Mouse (Mus musculus) liver (tissue): Measurements from ENCODE around the gene Dnase1l3.

ENCODE experiments used
- DNase-seq: peaks from one replicate; pipeline ENCODE4 v3.0.0-alpha.2; 2020; ENCODE audit warnings: mixed read lengths

The Dnase1l3 gene

DNA sequence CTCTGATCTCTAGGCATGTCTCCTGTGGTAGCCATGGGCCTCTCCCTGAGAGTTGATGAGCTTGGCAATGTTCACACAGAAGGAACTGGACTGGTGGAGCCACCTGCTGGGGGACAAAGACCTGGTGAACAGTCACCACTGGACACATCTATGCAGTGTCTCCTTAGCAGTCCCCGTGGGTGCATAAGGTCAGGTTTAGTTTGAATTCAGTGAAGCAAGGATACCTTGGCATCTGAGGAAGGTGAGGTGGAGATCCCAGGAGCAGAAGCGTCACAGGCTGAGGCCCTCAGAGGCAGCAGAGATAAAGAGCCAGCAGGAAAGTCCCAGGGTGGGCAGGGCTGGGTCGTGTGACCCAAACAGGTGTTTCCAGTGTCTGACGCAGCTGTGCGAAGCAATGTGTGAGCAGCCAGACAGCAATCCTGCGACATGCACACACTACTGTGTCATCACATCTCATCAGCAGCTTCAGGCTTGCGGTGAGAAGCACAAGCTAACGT is at the start of gene Dnase1l3:
Dnase1l3 (minus strand) TSS at position 303 of the 497 bp plus-strand sequence.
- peak; percentile 44 for DNase-seq

DNA sequence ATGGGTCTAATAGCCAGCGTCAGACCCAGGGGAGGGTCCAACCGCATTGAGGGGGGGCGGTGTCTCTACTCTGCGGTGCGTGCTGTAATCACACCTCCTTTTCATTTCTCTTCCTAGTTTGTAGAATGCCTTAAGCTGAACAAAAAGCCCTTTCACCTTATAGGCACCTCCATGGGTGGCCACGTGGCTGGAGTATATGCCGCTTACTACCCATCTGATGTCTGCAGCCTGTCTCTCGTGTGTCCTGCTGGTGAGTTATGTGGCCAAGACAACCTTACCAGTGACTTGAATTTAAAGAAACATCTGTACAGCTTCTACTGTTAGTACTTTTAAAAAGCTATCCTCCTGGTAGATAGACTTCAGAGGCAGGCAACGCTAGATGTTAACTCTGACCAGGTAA is 48.2 kb upstream of the Dnase1l3 start:
- no peak for DNase-seq

DNA sequence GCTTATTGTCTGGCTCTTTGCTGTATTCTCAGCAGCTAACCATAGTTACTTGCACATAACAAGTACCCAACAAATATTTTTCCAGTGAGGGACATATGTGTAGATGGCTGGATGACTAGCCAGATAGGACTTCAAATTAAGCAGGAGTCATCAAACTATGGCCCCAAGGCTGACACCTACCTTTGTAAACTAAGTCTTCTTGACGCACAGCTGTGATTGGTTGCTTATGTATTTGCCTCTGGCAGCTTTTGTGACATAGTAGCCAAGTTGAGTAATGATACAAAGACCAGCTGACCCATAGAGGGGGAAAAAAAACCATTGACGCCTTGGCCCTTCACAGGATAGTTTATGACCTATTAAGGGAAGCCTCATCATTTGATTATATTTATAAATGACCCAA is 47.7 kb upstream of the Dnase1l3 start:
- no peak for DNase-seq

DNA sequence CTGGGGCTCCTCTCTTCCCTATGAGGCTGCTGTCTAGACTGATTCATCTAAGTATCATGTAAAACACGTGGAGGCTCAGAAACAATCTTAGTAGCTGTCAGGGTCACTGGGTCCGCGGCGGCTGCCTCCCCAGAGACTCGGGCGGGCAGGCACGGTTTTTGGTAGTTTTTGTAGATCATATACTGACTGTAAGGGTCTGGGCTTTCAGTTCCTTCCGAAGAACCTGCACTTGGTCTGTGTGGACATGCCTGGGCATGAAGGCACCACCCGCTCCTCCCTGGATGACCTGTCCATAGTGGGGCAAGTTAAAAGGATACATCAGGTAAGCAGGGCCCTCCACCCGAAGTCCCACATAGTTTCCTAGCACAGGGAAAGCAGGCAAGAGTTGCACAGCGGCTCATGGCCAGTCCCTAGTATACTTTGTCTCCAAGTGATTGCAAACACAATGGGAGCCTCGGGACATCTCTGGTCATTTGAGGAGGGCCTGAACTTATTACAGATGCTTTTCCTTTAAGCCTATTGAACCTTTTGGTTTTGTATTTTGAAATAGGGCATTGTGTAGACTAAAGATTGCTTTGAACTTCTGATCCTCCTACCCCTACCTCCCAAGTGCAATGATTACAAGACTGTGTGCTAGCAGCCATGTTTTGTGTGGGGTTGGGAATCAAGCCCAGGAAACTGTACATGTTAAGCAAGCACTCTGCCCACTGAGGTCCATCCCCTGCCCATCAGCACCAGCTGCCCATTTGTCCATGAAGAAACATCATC is 46.7 kb upstream of the Dnase1l3 start:
- DNase-seq = no peak

DNA sequence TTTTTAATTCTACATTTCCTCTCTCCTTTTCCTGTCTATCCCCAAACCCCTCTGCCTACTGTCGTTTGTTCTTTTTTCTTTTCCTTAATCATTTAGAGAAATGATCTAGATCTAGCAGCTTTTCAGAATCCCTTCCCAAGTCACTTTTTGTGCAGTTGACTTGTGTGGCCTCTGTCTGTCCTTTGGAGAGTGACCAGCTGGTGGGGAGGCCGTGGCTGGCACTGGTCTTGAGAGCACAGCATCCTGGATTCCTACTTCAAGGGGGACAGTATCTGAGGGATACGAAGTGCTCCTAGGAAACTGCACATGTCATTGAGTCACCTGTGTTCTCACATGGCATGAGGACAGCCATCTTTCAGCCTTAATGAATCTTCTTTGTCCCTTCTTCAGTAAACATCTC is 45.8 kb upstream of the Dnase1l3 start:
- no peak for DNase-seq

DNA sequence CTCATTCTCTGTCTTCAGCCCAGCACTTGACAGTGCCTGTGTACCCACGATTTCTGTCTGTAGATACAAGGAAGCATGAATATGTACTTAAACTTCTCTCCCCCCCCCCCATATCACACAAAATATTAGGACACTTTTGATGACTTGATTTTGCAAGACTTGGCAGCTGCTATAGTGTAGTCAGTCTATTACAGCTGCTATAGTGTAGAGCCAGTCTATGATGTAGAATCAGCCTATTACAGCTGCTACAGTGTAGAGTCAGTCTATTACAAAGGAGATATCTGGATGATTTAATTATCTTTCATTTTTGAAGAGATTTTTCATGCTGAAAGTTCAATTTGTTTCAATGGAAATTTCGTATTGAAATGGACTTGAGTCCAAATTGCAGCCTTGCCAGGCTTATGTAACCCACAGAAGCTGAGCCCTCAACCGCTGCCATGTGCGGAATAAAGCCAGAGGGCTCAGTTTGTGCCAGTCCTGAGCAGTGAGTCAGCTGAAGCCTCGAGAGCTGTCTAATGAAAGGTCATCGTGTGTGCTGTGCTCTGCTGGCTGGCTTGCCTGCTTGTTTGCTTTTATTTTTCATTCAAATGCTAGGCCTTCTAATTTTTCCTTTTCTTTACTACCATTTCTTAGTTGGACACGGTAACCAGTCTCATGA is 44.5 kb upstream of the Dnase1l3 start:
- no peak for DNase-seq

DNA sequence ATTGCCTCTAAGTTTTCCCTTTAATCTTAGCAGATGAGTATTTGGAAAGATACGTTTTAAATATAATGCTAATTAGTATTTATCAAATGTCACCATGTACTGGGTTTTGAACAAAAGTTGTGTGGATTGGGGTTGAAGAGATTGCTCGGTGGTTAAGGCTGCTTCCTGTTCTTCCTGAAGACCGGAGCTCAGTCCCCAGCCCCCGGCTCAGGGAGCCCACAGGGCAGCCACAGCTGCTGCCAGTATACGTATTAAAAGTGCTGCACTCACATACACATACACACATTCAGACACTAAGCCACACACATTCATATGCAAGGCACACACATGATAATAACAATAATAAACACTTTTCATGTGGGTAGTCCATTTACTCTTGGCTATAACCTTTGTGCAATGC is 43.8 kb upstream of the Dnase1l3 start:
- no peak for DNase-seq

DNA sequence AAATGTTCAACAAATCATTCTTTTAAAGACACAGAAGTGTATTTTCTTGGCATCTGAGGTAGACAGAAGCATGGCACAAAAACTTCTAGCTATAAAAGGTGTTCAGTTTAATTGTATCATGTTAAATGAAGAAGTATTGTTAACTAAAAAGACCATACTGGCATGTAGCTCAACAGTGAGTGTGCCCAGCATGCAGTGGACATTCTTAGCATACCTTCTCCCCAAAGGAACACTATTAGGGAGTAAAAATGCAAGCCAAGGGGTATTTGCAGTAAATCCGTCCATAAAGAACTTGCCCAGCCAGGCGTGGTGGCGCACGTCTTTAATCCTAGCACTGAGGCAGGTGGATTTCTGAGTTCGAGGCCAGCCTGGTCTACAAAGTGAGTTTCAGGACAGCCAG is 42.0 kb upstream of the Dnase1l3 start:
- DNase-seq = no peak

DNA sequence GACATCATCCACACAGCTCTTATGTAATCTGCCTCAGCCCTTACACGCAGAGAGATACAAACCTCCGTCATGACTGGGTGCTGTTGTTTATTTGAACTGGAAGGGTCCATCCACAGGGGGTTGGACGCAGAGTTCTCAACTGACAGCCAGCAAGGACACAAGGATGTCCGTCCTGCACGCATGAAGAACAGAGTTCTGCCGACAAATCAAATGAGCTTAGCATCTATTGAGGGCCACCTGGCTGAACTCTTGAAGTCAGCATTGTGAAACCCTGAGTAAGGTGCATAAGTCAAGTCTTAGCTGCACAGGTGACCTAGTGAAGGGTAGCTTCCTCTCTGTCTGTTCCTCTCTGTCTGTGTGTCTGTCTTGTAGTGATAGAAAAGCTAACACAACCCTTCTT is 41.6 kb upstream of the Dnase1l3 start:
- DNase-seq = no peak

DNA sequence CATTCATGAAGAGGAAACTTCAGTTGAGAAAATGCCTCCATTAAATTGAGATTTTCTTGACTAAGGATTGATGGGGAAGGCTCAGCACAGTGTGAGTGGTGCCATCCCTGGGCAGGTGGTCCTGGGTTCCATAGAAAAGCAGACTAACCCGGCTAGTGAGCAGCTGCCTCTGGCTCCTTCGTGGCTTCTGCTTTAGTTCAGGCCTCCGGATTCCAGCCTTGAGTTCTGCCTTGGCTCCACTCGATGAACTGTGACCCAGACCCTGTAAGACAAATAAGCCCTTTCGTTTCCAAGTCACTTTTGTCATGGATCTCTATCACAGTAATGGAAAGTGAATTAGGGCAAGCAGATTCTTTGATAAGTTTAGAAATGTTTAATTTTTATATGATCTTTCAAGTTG is 40.2 kb upstream of the Dnase1l3 start:
- DNase-seq = no peak

DNA sequence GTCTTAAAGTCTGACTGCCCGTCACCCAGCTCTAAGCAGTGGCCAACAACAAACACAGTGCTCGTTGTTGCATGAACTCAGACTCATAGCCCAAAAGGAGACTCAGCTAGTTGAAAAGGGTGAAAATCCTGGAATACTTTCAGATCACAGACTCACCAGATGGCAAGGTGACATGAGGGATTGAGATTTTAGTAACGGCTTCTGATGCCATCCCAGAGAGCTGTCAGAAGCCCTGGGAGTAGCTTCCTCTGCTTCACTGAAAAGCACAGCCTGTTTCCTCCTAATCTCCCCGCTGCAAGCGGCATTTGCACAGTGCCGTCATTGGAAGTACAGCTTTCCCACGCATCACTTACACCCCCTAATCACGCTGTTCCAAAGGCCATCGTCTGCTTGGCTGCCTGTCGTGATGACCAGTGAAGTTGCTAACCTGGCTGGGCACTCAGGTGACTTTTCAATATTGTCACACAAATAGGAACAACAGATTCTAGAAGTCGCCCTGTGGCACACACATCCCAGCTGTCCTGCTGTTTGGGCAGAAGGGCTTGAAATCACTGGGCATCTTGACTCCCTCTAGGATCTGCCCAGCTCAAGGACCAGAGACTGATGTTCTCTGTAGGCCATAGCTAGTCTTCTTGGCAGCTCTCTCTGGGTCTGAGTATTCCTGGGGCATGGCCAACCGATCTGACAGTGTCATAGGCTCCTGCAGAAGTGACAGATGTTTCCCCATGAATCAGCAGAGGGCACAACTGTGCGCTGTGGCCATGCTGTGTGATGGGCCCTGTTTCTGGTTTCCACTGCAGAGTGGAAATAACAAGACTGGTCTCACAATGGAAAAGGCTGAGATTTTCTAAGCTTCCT is 37.9 kb upstream of the Dnase1l3 start:
- no peak for DNase-seq

DNA sequence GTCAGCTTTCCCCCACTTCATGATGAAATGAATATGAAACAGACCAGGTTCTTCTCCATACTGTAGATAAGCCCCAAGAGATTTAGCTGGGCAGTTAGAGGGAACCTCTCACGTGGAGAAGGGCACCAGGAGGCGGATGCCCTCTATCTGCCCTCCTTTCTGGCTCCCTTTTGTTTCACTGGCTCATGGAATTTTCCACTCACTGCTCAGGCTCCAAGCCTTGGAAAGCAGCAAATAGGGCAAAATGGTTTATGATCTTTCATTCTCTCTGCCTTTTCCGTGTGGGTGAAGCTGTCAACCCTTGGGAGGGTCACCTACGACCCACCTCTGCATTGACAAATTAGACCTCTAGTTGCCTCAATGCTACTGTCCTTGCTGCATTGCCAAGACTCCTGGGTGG is 36.2 kb upstream of the Dnase1l3 start:
- DNase-seq = no peak

DNA sequence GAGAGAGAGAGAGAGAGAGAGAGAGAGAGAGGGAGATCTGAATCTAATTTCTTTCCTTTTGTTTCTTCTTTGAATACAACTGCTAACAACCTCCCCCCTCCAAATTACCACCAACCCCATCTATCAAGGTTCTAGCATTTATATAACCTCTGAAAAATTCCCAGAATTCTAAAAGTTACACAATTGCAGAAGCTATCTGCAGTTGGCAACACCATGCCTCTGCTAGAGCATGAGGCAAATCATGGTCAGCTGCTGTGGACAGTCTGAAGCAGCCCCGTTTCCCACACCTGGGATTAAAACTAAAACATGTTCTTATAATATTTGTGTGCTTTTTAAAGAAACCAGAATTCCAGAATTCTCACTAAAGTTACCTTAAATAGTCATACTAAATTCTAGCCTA is 35.4 kb upstream of the Dnase1l3 start:
- no peak for DNase-seq

DNA sequence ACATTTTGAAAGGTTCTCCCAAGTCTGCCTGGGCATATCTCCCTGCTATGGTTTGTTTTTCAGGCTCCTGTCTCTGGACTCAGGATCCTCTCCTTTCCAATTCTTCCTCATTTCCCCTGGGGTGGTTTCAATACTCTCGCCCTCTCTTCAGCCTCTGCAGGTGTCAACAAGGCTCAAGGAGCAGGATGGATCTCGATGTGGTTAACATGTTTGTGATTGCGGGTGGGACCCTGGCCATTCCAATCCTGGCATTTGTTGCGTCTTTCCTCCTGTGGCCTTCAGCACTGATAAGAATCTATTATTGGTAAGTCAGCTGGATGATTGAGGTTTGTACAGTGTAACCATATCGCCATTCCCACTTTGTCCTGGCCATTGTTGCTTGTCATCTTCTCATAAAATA is 33.7 kb upstream of the Dnase1l3 start:
- no peak for DNase-seq

DNA sequence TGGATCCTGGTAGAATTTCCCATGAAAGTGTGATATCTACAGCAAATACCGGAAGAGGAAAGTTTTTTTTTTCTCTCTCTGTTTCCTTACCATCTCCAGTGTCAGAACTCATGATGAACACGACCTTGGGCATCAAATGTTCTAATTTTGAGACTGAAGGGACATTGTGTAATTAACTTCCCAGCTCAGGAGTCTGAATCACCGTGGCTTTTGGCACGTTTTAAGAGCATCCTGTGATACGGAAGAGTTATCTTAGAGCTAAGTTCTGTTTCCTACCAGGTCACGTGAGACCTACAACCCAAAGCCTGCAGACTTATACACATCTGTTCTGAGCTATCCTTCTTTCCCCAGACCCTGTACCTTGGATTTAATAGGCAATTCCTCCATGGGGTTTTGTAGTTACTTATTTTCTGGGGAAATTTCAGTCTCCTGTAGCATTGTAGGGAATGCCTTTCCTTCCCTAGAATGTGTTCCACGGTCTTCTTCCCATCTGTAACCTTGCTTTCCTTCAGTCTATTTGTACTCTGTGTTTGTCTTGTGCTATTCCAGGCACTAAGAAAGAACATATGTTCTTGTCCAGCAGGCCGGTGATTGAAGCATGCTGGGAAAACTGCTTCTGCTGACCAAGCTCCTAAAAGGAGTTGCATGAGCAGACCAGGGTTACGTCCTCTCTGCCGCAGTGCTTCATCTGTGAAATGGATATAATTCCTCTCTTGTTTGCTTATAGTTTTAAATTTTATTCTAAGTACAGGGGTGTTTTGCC is 32.6 kb upstream of the Dnase1l3 start:
- no peak for DNase-seq

DNA sequence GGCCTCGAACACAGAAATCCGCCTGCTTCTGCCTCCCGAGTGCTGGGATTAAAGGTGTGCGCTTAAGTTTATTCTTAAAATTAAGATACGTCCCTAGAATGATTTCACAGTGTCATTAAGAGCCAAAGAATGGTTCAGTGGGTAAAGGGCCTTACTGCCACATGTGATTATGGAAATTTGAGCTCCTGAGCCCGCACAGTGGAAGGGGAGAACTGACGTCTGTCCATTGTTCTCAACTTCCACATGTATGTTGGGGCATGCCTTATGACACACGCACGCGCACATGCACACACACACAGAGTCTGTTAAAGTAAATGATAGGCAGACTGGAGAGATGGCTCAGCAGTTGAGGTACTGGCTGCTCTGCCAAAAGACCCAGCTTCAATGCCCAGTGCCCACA is 30.6 kb upstream of the Dnase1l3 start:
- DNase-seq = no peak

DNA sequence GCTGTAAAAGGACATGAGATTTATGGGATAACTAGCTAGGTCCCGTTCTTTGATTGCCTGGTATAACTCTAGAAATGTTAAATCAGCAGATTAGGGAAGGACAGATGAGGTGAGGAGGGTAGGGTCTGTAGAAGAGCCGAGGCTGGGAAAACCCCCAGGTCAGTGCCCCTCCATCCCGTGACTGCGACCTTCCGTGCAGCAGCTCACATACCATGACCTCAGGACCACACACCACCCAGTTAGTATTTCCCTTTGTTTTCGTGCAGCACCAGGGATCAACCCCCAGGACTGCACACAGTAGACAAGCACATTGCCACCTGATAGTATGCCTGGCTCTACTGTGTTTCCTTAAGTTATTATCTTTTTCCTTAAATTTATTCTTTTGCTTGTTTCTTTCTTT is 30.1 kb upstream of the Dnase1l3 start:
- DNase-seq = no peak

DNA sequence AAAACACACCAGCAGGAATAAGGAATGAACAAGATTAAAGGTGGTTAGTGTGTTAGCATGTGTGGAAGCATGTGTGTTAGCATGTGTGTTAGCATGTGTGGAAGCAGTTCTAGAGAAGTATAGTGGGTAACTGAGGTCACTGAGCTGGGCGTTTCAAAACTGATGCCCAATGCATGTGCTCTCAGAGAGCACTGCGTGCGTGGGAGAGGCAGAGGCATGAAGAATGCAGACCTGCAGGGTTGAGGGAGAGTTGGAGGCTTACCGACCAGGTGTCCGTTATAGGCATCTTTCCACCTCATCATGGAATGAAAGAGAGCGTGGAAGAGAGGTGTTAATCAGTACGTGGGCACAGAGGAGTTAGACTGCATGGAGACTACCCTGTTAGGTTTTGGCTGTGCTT is 26.2 kb upstream of the Dnase1l3 start:
- DNase-seq = no peak

DNA sequence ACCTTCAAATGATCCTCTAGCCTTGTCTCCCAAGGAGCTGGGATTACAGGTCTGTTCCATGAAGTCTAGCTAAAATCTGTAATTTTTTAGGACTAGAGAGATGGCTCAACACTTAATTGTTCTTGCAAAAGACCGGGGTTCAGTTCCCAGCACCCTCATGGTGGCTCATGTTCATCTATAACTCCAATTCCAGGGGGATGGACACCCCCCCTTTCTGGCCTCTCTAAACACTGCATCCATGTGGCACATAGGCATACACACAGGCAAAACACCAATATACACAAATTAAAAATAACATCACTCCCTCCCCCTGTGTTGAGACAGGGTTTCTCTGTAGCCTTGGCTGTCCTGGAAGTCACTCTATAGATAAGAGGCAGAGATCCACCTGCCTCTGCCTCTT is 25.6 kb upstream of the Dnase1l3 start:
- no peak for DNase-seq

DNA sequence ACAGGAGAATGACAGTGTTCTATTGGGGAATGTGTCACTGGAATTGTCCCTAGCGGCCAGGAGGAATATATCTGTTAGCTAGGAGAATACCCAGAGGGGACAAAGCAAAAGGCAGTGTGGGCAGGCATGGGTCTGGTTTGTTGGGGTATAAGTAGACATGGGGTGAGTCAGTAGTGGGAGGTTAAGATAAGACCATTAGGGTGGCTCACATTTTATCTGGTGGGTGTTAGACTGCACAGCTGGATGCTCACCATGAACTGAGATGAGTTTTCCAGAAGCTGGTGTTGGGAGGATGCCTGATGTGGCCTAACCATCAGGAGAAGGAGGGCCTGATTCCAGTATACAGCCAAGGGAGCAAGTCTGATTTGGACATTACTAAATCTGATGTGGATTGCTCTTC is 22.6 kb upstream of the Dnase1l3 start:
- no peak for DNase-seq

DNA sequence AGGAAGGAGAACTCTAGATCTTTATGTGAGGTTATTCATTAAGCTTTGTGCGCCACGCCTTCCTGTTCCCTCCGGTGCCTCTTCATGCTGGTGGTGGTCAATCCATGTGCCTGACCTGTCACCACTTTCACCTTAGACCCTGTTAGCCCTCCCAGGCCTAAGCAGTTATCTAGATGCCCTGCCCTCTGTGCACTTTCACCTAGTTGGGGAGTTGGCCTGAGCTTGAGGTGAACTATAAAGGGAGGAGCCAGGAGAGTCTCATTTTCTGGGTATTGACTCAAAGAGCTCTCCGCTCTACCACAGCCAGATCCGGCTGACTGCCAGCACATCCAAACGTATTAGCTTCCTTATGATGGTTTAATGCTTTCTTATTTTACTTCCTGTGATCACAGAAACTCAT is 21.9 kb upstream of the Dnase1l3 start:
- DNase-seq = peak; percentile 25

DNA sequence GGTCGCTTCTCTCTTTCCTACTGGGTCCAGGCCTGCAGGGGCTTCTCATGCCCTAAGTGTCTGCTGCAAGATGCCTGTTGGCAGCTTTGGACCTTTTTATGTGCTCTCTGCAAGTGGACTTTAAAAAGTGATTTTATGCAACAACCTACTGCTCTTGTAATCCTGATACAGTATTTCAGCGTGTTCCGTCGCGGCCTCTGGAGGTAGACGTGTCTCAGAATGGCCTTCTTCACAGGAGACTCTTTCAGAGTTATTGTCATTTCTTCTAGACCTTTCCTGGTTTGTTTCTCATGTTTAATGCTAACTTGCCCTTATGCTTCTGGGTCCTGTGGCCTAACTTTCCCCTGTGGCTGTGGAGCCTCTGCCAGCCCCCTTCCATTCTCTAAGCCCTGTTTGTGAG is 21.4 kb upstream of the Dnase1l3 start:
- no peak for DNase-seq

DNA sequence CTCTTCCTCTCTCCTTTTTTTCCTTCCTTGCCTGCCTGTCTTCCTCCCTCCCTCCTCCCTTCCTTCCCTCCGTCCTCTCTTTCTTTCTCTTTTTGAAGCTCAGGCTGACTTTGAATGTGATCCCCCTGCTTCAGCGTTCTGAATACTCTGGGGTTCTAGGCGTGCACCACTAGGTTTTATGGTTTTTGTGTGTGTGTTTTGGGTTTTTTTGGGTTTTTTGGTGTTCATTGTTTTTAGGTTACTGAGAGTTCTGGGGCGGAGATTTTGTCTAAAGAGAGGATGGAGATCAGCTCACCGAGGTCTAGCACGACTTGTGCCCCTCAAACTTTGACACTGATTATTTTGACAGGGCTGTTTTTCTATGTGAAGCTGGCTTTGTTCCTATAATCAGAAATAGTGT is 17.6 kb upstream of the Dnase1l3 start:
- DNase-seq = no peak
